Mouse (Mus musculus): ENCODE measurements at regions not wholly inside any gene's neighbourhood (a gene's known extent, or its start where the extent isn't known, plus 50 kb on each side); places are given as distances from the start of the nearest gene placed in this dataset.
A peak's percentile ranks its signal among the peaks of the same experiment; 100 is the strongest.

DNA sequence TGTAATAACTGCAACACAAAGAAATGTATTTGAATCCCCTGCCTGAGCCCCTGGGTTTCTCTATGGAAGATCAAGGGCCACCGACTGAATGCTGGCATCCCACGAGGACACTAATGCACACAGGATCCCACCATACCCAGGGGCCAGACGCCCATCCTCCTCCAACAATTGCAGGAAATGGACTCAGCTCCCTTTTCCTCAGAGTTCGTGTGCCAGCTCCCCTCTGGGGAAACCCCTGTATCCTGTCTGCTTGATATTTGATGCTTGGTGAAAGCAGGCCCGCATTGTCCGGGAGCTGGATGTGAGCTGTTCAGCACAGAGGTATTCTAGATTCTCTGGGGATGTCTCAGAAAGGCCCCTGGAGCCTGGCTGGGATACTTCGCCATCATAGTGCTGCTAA is 196.0 kb downstream of the Mtx2 start:
- H3K4me2 ChIP-seq (replicated peaks; ENCODE audit: low read depth, low read length), result no peak overlapping the region
- no peaks in the 10 kb centered on the region for H3K36me3 ChIP-seq (ENCODE audit: control insufficient read depth, insufficient read depth, low read length)
- 48% methylated on average over 7 of the region's 7 CpGs for WGBS
- ATAC-seq (ENCODE audit: insufficient number of reproducible peaks, insufficient read depth, low FRiP score, low read depth), result no peak
- no peaks in the 10 kb centered on the region for H3K27me3 ChIP-seq (ENCODE audit: control insufficient read depth, insufficient read depth, low read length)
- H3K9me3 ChIP-seq (ENCODE audit: control insufficient read depth, low read depth, low read length), result no peaks in the 10 kb centered on the region
- H3K4me3 ChIP-seq (ENCODE audit: low read depth, low read length), result no peak overlapping the region
- H3K27ac ChIP-seq (ENCODE audit: low read length), result no peak overlapping the region
- H3K9ac ChIP-seq (replicated peaks; ENCODE audit: low read depth, low read length), result no peak overlapping the region
- H3K4me1 ChIP-seq (ENCODE audit: control insufficient read depth, insufficient read depth, low read length), result no peaks in the 10 kb centered on the region

- no peak overlapping the region for H3K4me3 ChIP-seq (ENCODE audit: low read depth, low read length)
- H3K4me1 ChIP-seq (ENCODE audit: control insufficient read depth, insufficient read depth, low read length), result 0 out of 2 replicates have a peak, but pooled peaks cover 5% of the 10 kb centered on the region
- no peak overlapping the region for H3K9ac ChIP-seq (replicated peaks; ENCODE audit: low read depth, low read length)
- no peaks in the 10 kb centered on the region for H3K9me3 ChIP-seq (ENCODE audit: control insufficient read depth, low read depth, low read length)
- no peak overlapping the region for H3K4me2 ChIP-seq (replicated peaks; ENCODE audit: low read depth, low read length)
- no peaks in the 10 kb centered on the region for H3K36me3 ChIP-seq (ENCODE audit: control insufficient read depth, insufficient read depth, low read length)
- 82% methylated on average over 10 of the region's 10 CpGs for WGBS
- H3K27me3 ChIP-seq (ENCODE audit: control insufficient read depth, insufficient read depth, low read length), result no peaks in the 10 kb centered on the region
- no peak overlapping the region for H3K27ac ChIP-seq (ENCODE audit: low read length)
- no peak for ATAC-seq (ENCODE audit: insufficient number of reproducible peaks, insufficient read depth, low FRiP score, low read depth)
Observed at GRCm38 (mm10) chr2:75028151-75028550, 202.5 kb downstream of the Mtx2 start.

DNA sequence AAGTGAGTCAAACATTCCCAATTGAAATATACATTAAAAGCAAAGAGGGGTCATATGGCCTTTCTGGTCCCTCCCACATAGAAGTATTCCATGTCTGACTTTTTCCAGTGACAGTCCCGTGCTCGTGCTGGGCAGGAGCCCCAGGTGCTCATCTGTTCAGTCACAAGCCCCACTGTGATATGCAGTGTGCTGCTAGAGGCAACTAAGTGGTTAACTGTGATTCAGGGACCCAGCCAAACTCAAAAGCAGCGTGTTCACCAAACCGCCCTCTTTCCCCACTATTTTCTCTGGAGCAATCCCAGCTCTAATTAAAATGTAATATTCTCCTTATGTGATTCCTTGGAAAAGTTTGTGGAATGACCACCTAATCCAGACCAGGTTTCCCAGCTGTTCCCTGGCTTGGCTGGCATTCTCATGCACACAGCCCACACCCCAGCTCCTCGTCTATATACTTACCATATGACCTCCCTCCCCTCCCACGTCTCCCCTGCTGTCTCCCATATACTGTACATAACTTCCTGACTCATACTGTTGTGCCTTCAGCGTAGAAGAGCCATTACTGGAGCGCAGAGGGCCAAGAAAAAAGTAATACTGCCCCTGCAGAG is 203.6 kb downstream of the Mtx2 start:
- H3K27me3 ChIP-seq (ENCODE audit: control insufficient read depth, insufficient read depth, low read length), result no peaks in the 10 kb centered on the region
- no peak overlapping the region for H3K9ac ChIP-seq (replicated peaks; ENCODE audit: low read depth, low read length)
- H3K4me3 ChIP-seq (ENCODE audit: low read depth, low read length), result no peak overlapping the region
- no peaks in the 10 kb centered on the region for H3K36me3 ChIP-seq (ENCODE audit: control insufficient read depth, insufficient read depth, low read length)
- no peak overlapping the region for H3K4me2 ChIP-seq (replicated peaks; ENCODE audit: low read depth, low read length)
- no peak for ATAC-seq (ENCODE audit: insufficient number of reproducible peaks, insufficient read depth, low FRiP score, low read depth)
- 0 out of 2 replicates have a peak, but pooled peaks cover 5% of the 10 kb centered on the region for H3K4me1 ChIP-seq (ENCODE audit: control insufficient read depth, insufficient read depth, low read length)
- 39% methylated on average over 8 of the region's 8 CpGs for WGBS
- H3K27ac ChIP-seq (ENCODE audit: low read length), result no peak overlapping the region
- no peaks in the 10 kb centered on the region for H3K9me3 ChIP-seq (ENCODE audit: control insufficient read depth, low read depth, low read length)

- no peaks in the 10 kb centered on the region for H3K9me3 ChIP-seq (ENCODE audit: control insufficient read depth, low read depth, low read length)
- no peak overlapping the region for H3K4me3 ChIP-seq (ENCODE audit: low read depth, low read length)
- 0 out of 2 replicates have a peak, but pooled peaks cover under 1% of the 10 kb centered on the region for H3K4me1 ChIP-seq (ENCODE audit: control insufficient read depth, insufficient read depth, low read length)
- WGBS, result 33% methylated on average over 3 of the region's 3 CpGs
- H3K36me3 ChIP-seq (ENCODE audit: control insufficient read depth, insufficient read depth, low read length), result no peaks in the 10 kb centered on the region
- no peak overlapping the region for H3K9ac ChIP-seq (replicated peaks; ENCODE audit: low read depth, low read length)
- H3K27ac ChIP-seq (ENCODE audit: low read length), result no peak overlapping the region
- H3K27me3 ChIP-seq (ENCODE audit: control insufficient read depth, insufficient read depth, low read length), result no peaks in the 10 kb centered on the region
- no peak overlapping the region for H3K4me2 ChIP-seq (replicated peaks; ENCODE audit: low read depth, low read length)
- no peak for ATAC-seq (ENCODE audit: insufficient number of reproducible peaks, insufficient read depth, low FRiP score, low read depth)
Observed at GRCm38 (mm10) chr2:75034708-75035107, 209.1 kb downstream of the Mtx2 start.

DNA sequence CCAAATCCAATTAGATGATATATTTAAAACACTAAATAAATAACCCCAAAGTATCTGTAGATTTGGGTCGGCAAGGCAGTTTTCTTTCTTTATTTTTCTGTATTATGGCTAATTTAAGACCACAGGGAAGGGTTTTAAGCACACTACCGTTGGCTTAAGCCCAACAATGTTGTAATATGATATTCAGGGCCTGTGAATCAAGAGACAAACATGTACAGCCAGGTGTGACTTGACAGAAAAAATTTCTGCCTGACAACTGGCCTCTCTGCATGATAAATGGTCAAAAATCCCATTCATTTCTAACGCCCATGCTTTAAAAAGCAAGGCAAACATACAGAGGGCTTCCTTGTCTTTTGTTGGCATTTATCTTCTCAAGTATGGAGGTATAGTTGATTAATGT is 213.5 kb downstream of the Mtx2 start:
- Histone ChIP-seq H3K9me3 (ENCODE audit: control insufficient read depth, low read depth, low read length) (no peaks in the 10 kb centered on the region), H3K27me3 (ENCODE audit: control insufficient read depth, insufficient read depth, low read length) (no peaks in the 10 kb centered on the region), H3K4me3 (ENCODE audit: low read depth, low read length) (no peak overlapping the region), H3K4me2 (replicated peaks; ENCODE audit: low read depth, low read length) (no peak overlapping the region), H3K9ac (replicated peaks; ENCODE audit: low read depth, low read length) (no peak overlapping the region), H3K36me3 (ENCODE audit: control insufficient read depth, insufficient read depth, low read length) (no peaks in the 10 kb centered on the region), H3K4me1 (ENCODE audit: control insufficient read depth, insufficient read depth, low read length) (no peaks in the 10 kb centered on the region), H3K27ac (ENCODE audit: low read length) (no peak overlapping the region)
- ATAC-seq (ENCODE audit: insufficient number of reproducible peaks, insufficient read depth, low FRiP score, low read depth), result no peak
- WGBS, result 21% methylated on average over 3 of the region's 3 CpGs

DNA sequence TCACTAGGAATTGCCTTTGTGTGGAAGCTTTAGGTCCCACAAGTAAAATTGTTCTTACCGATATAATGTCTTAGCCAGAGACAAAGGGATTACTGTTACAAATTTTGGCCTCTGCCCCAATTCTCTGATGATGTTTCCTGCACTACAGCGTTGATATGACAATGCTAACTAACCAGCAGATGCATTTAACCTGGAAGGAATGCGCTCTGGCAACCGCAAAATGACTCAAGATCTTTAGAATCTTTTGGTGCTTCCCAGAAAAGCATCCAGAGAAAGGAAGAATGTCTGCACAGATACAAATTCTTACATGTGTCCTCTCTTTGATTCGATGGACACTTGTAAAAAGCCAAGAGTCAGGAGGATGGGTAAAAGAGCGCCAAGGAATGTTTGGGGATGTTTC is 221.3 kb downstream of the Mtx2 start:
- 73% methylated on average over 6 of the region's 6 CpGs for WGBS
- H3K9me3 ChIP-seq (ENCODE audit: control insufficient read depth, low read depth, low read length), result no peaks in the 10 kb centered on the region
- no peak overlapping the region for H3K27ac ChIP-seq (ENCODE audit: low read length)
- no peak overlapping the region for H3K9ac ChIP-seq (replicated peaks; ENCODE audit: low read depth, low read length)
- no peak for ATAC-seq (ENCODE audit: insufficient number of reproducible peaks, insufficient read depth, low FRiP score, low read depth)
- H3K4me1 ChIP-seq (ENCODE audit: control insufficient read depth, insufficient read depth, low read length), result no peaks in the 10 kb centered on the region
- H3K27me3 ChIP-seq (ENCODE audit: control insufficient read depth, insufficient read depth, low read length), result no peaks in the 10 kb centered on the region
- H3K36me3 ChIP-seq (ENCODE audit: control insufficient read depth, insufficient read depth, low read length), result no peaks in the 10 kb centered on the region
- no peak overlapping the region for H3K4me3 ChIP-seq (ENCODE audit: low read depth, low read length)
- H3K4me2 ChIP-seq (replicated peaks; ENCODE audit: low read depth, low read length), result no peak overlapping the region

DNA sequence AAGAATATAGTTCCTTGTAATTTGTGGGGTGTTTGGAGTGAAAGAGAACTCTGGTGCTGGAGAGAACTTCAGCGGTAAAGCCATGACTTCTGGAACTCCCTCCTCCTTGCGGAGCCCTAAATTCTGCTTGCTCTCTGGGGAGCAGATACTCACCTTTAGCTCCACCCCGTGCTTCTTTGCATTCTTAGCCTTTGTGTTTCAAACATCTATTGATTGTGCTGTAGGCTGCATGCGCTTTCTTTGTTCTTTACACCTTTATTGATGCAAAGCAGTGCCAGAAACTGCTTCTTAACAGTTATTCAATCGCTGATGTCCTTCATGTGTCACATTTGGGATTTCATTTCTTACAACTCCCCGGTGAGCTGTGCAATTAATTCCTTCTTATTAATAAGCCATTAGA is 222.5 kb downstream of the Mtx2 start:
- Histone ChIP-seq H3K4me1 (ENCODE audit: control insufficient read depth, insufficient read depth, low read length) (no peaks in the 10 kb centered on the region), H3K9me3 (ENCODE audit: control insufficient read depth, low read depth, low read length) (no peaks in the 10 kb centered on the region), H3K27me3 (ENCODE audit: control insufficient read depth, insufficient read depth, low read length) (no peaks in the 10 kb centered on the region), H3K36me3 (ENCODE audit: control insufficient read depth, insufficient read depth, low read length) (no peaks in the 10 kb centered on the region), H3K27ac (ENCODE audit: low read length) (no peak overlapping the region), H3K4me2 (replicated peaks; ENCODE audit: low read depth, low read length) (no peak overlapping the region), H3K4me3 (ENCODE audit: low read depth, low read length) (no peak overlapping the region), H3K9ac (replicated peaks; ENCODE audit: low read depth, low read length) (no peak overlapping the region)
- 41% methylated on average over 6 of the region's 6 CpGs for WGBS
- ATAC-seq (ENCODE audit: insufficient number of reproducible peaks, insufficient read depth, low FRiP score, low read depth), result no peak

DNA sequence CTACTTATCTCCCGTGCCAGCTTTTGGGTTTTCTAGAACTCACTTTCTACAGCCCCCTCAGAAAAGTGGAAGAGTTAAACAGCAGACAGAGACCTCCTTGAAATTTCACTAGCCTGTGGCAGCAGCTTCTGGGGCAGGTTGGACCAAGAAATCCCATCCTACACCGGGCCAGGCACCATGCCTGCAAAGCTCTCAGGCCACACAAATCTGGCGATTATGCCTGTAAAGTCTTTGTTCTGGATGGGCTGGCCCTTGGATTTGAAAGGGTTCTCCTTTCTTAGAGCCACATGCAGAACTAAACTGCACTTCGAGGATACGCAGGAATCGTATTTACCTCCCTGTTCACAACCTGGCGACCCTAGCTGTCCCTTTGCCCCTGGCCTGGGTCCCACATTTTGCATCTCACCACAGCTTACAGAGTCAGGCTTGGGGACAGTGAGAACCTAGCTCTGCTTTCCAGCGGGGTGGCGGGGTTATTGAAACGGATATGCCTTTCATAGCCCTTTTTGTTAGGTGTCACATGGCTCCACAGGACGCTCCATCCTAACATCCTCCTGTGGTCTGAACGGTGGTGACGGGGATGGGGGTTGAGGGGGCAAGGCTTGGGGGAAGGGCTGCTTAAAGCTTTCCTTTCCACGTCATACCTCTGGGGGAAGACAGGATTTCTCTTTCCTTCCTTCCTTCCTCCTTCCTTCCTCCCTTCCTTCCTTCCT is 229.0 kb downstream of the Mtx2 start:
- no peak overlapping the region for H3K9ac ChIP-seq (replicated peaks; ENCODE audit: low read depth, low read length)
- H3K36me3 ChIP-seq (ENCODE audit: control insufficient read depth, insufficient read depth, low read length), result no peaks in the 10 kb centered on the region
- no peak overlapping the region for H3K27ac ChIP-seq (ENCODE audit: low read length)
- H3K27me3 ChIP-seq (ENCODE audit: control insufficient read depth, insufficient read depth, low read length), result no peaks in the 10 kb centered on the region
- H3K4me2 ChIP-seq (replicated peaks; ENCODE audit: low read depth, low read length), result peak overlapping the region; percentile 61
- peak; percentile 42; the same call in 1 of the 2 replicates for ATAC-seq (ENCODE audit: insufficient number of reproducible peaks, insufficient read depth, low FRiP score, low read depth)
- 27% methylated on average over 14 of the region's 14 CpGs for WGBS
- no peaks in the 10 kb centered on the region for H3K9me3 ChIP-seq (ENCODE audit: control insufficient read depth, low read depth, low read length)
- 0 out of 2 replicates have a peak, but pooled peaks cover 2% of the 10 kb centered on the region for H3K4me1 ChIP-seq (ENCODE audit: control insufficient read depth, insufficient read depth, low read length)
- H3K4me3 ChIP-seq (ENCODE audit: low read depth, low read length), result peak overlapping the region; percentile 20

Data from stomach, embryonic 14.5 days (tissue).